Mouse (Mus musculus) liver, adult 2 months (tissue): ENCODE measurements around the gene Lcp2.

ENCODE experiments used
- CTCF ChIP-seq: fragments of 200-500 bp; IDR thresholded peaks from 2 replicates; pipeline ENCODE4 v1.5.1; 2011; ENCODE audit warnings: low read depth, low read length, control low read depth
- POLR2A ChIP-seq: fragments of 200-500 bp; IDR thresholded peaks from 2 replicates; pipeline ENCODE4 v1.6.1; 2011; ENCODE audit warnings: low read length, control low read depth; ENCODE audit not compliant: insufficient read depth; ENCODE audit errors: extremely low read depth

GRCm38 (mm10) chr11:34008214-34008613 is 38.5 kb upstream of the Lcp2 start:
- no peak for TF ChIP-seq CTCF
- no peak for TF ChIP-seq POLR2A
